In genomic region chr6:53969081-53969480, GRCm38 (mm10) we compare ENCODE assay signal across 25 mouse cellular contexts. TPM values are rescaled to one million over a fixed set of nuclear protein-coding genes. Genes with fewer than 3 reads are reported as not detected.
DNase-seq lines count a peak whose midpoint lies in the region; ATAC-seq and TF ChIP-seq lines count a peak whose summit lies in the region.
"Had no signal": no experiment of that assay in that cellular context is flagged by ENCODE, and none has a peak within 500 bp of the region (broad histone marks: within the 10 kb centered on the region; RNA-seq: fewer than 3 reads in every experiment).

No protein-coding gene starts in this region.

- no peak overlapping the region for H3K4me2 ChIP-seq in forebrain, postnatal 0 days (ENCODE audit: low read depth)
- no peak overlapping the region for H3K4me2 ChIP-seq in forebrain, embryonic 16.5 days (ENCODE audit: low read length)
- no peak overlapping the region for H3K4me2 ChIP-seq in kidney, embryonic 14.5 days (replicated peaks; ENCODE audit: low read depth, low read length)
- H3K4me2 ChIP-seq in kidney, embryonic 15.5 days: no peak overlapping the region
- H3K4me2 ChIP-seq: embryonic facial prominence, embryonic 12.5 days; heart, embryonic 13.5 days; hindbrain, embryonic 13.5 days; intestine, embryonic 15.5 days; limb, embryonic 13.5 days; liver, embryonic 12.5 days; midbrain, embryonic 13.5 days had no signal

- no peak overlapping the region for H3K27ac ChIP-seq in forebrain, postnatal 0 days (ENCODE audit: low read depth, low read length)
- H3K27ac ChIP-seq in forebrain, embryonic 16.5 days (ENCODE audit: low read length): no peak overlapping the region
- H3K27ac ChIP-seq in kidney, embryonic 14.5 days (ENCODE audit: low read depth, low read length): no peak overlapping the region
- H3K27ac ChIP-seq in kidney, embryonic 15.5 days: no peak overlapping the region
- H3K27ac ChIP-seq: embryonic facial prominence, embryonic 12.5 days; heart, embryonic 13.5 days; hindbrain, embryonic 13.5 days; intestine, embryonic 15.5 days; layer of hippocampus, adult 2 months; limb, embryonic 13.5 days; liver, embryonic 12.5 days; midbrain, embryonic 13.5 days had no signal

- no peak overlapping the region for H3K4me3 ChIP-seq in forebrain, postnatal 0 days (ENCODE audit: low read depth, low read length)
- H3K4me3 ChIP-seq in forebrain, embryonic 16.5 days (replicated peaks; ENCODE audit: low read length): no peak overlapping the region
- H3K4me3 ChIP-seq in kidney, embryonic 14.5 days (ENCODE audit: low read length): no peak overlapping the region
- no peak overlapping the region for H3K4me3 ChIP-seq in kidney, embryonic 15.5 days (replicated peaks)
- H3K4me3 ChIP-seq: embryonic facial prominence, embryonic 12.5 days; heart, embryonic 13.5 days; hindbrain, embryonic 13.5 days; intestine, embryonic 15.5 days; layer of hippocampus, adult 2 months; limb, embryonic 13.5 days; liver, embryonic 12.5 days; midbrain, embryonic 13.5 days had no signal

- DNase-seq in cerebellum, adult 9-11 months: peak; percentile 22
- peak; percentile 43 for DNase-seq in forebrain, postnatal 0 days
- DNase-seq in brain, embryonic 14.5 days (ENCODE audit: low read depth): peak; percentile 75
- DNase-seq: adrenal gland, adult 8-10 months; kidney, adult 8-10 months; kidney, postnatal 25 days; thymus, adult 18-20 months; thymus, postnatal 36 days had no signal

- 43% methylated on average over 10 of the region's 10 CpGs for WGBS in forebrain, postnatal 0 days
- 49% methylated on average over 10 of the region's 10 CpGs for WGBS in forebrain, embryonic 16.5 days
- WGBS in kidney, embryonic 14.5 days: 84% methylated on average over 10 of the region's 10 CpGs
- 78% methylated on average over 10 of the region's 10 CpGs for WGBS in kidney, embryonic 15.5 days

- no peaks in the 10 kb centered on the region for H3K36me3 ChIP-seq in forebrain, postnatal 0 days (ENCODE audit: insufficient read depth)
- no peaks in the 10 kb centered on the region for H3K36me3 ChIP-seq in forebrain, embryonic 16.5 days (ENCODE audit: control insufficient read depth, insufficient read depth)
- H3K36me3 ChIP-seq in kidney, embryonic 14.5 days (ENCODE audit: control insufficient read depth, insufficient read depth, low read length): no peaks in the 10 kb centered on the region
- no peaks in the 10 kb centered on the region for H3K36me3 ChIP-seq in kidney, embryonic 15.5 days
- H3K36me3 ChIP-seq: embryonic facial prominence, embryonic 12.5 days; heart, embryonic 13.5 days; hindbrain, embryonic 13.5 days; intestine, embryonic 15.5 days; limb, embryonic 13.5 days; liver, embryonic 12.5 days; midbrain, embryonic 13.5 days had no signal

- H3K9me3 ChIP-seq in forebrain, postnatal 0 days (ENCODE audit: low read length): no peaks in the 10 kb centered on the region
- no peaks in the 10 kb centered on the region for H3K9me3 ChIP-seq in forebrain, embryonic 16.5 days (ENCODE audit: control insufficient read depth, low read length)
- no peaks in the 10 kb centered on the region for H3K9me3 ChIP-seq in kidney, embryonic 14.5 days (ENCODE audit: control insufficient read depth, low read length)
- no peaks in the 10 kb centered on the region for H3K9me3 ChIP-seq in kidney, embryonic 15.5 days (replicated peaks)
- H3K9me3 ChIP-seq: embryonic facial prominence, embryonic 12.5 days; heart, embryonic 13.5 days; hindbrain, embryonic 13.5 days; intestine, embryonic 15.5 days; liver, embryonic 12.5 days; midbrain, embryonic 13.5 days had no signal

- H3K27me3 ChIP-seq in forebrain, postnatal 0 days (ENCODE audit: insufficient read depth, low read length): no peaks in the 10 kb centered on the region
- H3K27me3 ChIP-seq in forebrain, embryonic 16.5 days (replicated peaks; ENCODE audit: control insufficient read depth, insufficient read depth, low read length): no peaks in the 10 kb centered on the region
- H3K27me3 ChIP-seq in kidney, embryonic 14.5 days (ENCODE audit: control insufficient read depth, insufficient read depth, low read length): no peaks in the 10 kb centered on the region
- H3K27me3 ChIP-seq in kidney, embryonic 15.5 days: peaks cover 7% of the 10 kb centered on the region; the same call in 1 of the 2 replicates
- H3K27me3 ChIP-seq: embryonic facial prominence, embryonic 12.5 days; heart, embryonic 13.5 days; hindbrain, embryonic 13.5 days; intestine, embryonic 15.5 days; limb, embryonic 13.5 days; liver, embryonic 12.5 days; midbrain, embryonic 13.5 days had no signal

- no peak overlapping the region for H3K9ac ChIP-seq in forebrain, postnatal 0 days
- H3K9ac ChIP-seq in forebrain, embryonic 16.5 days (replicated peaks; ENCODE audit: low read depth, low read length): no peak overlapping the region
- H3K9ac ChIP-seq in kidney, embryonic 14.5 days (ENCODE audit: low read depth, low read length): peak overlapping the region; percentile 28; the same call in 1 of the 2 replicates
- no peak overlapping the region for H3K9ac ChIP-seq in kidney, embryonic 15.5 days
- H3K9ac ChIP-seq: embryonic facial prominence, embryonic 12.5 days; heart, embryonic 13.5 days; hindbrain, embryonic 13.5 days; intestine, embryonic 15.5 days; limb, embryonic 13.5 days; liver, embryonic 12.5 days; midbrain, embryonic 13.5 days had no signal

- TF ChIP-seq CTCF in forebrain, postnatal 0 days (IDR thresholded peaks at IDR 0.05; ENCODE audit: low read depth): no peak
- TF ChIP-seq CTCF in brain, embryonic 14.5 days (IDR thresholded peaks at IDR 0.05; ENCODE audit: borderline replicate concordance, extremely low read depth, insufficient read depth, insufficient read length): no peak

- no peaks in the 10 kb centered on the region for H3K4me1 ChIP-seq in forebrain, postnatal 0 days (ENCODE audit: insufficient read depth)
- H3K4me1 ChIP-seq in forebrain, embryonic 16.5 days (replicated peaks; ENCODE audit: control insufficient read depth, insufficient read depth, low read length): peaks cover 28% of the 10 kb centered on the region
- 0 out of 2 replicates have a peak, but pooled peaks cover 8% of the 10 kb centered on the region for H3K4me1 ChIP-seq in kidney, embryonic 14.5 days (ENCODE audit: control insufficient read depth, insufficient read depth, low read length)
- H3K4me1 ChIP-seq in kidney, embryonic 15.5 days: peaks cover 19% of the 10 kb centered on the region; the same call in 1 of the 2 replicates
- H3K4me1 ChIP-seq: liver, embryonic 12.5 days had no signal

- no peak for ATAC-seq in cerebellum, adult (ENCODE audit: insufficient number of reproducible peaks, low FRiP score, low TSS enrichment)
- no peak for ATAC-seq in forebrain, postnatal 0 days
- no peak for ATAC-seq in forebrain, embryonic 16.5 days
- ATAC-seq in kidney, embryonic 14.5 days (ENCODE audit: low FRiP score, low TSS enrichment): no peak
- no peak for ATAC-seq in kidney, embryonic 15.5 days (replicated peaks; ENCODE audit: low FRiP score)
- ATAC-seq: activated CD4-positive, CD25-positive, alpha-beta regulatory T cell, adult 4 months; intestine, embryonic 15.5 days; liver, embryonic 12.5 days; midbrain, embryonic 13.5 days had no signal

- no peak for TF ChIP-seq POLR2A in brain, embryonic 14.5 days (IDR thresholded peaks at IDR 0.05; ENCODE audit: borderline replicate concordance, extremely low read depth, insufficient read depth, insufficient read length, poor library complexity, severe bottlenecking)

RNA-seq across cellular contexts. Expression of gene Cpvl, which starts 9.4 kb away (rescaled TPM):
- total RNA-seq in forebrain, postnatal 0 days (2014; rRNA removed): not detected in 2 replicates
- 0.13 TPM in 1 of 2 replicates, not detected in the other for polyA plus RNA-seq in forebrain, postnatal 0 days (2015; fragmentation: Nextera tagmentation; extraction: Ambion mirVana)
- polyA plus RNA-seq in forebrain, embryonic 16.5 days (2015; fragmentation: Nextera tagmentation; extraction: Ambion mirVana): not detected in 2 replicates
- polyA plus RNA-seq in kidney, embryonic 14.5 days (2014; fragmentation: Nextera tagmentation; extraction: Ambion mirVana): 0.32 and 0.51 TPM in 2 replicates
- polyA plus RNA-seq in kidney, embryonic 15.5 days (2015; fragmentation: Nextera tagmentation; extraction: Ambion mirVana): 0.18 and 0.34 TPM in 2 replicates
- 0.08 TPM in 1 of 2 replicates, not detected in the other for polyA plus RNA-seq in brain, embryonic 14.5 days (2012; rRNA removed)
- total RNA-seq: adrenal gland, adult 8-10 months; gastrocnemius, adult 8-10 months; granulocyte monocyte progenitor cell, adult 5-6 weeks; heart, postnatal 25 days; layer of hippocampus, adult 2 months had no signal
- polyA plus RNA-seq: activated CD4-positive, CD25-positive, alpha-beta regulatory T cell, adult 4 months; embryonic facial prominence, embryonic 12.5 days; heart, embryonic 13.5 days; hindbrain, embryonic 13.5 days; liver, embryonic 12.5 days; midbrain, embryonic 13.5 days; neural tube, embryonic 11.5 days had no signal

Comparison
In these comparisons a context has a peak if more than half of its experiments do, and no peak if none do; other contexts are left out.
1. DNase-seq: peak in every context shown above with its lines; median percentile 75 in brain, embryonic 14.5 days; 43 in forebrain, postnatal 0 days; 22 in cerebellum, adult 9-11 months.